Mouse (Mus musculus) spleen, adult 2 months (tissue): ENCODE data around the gene Myo1d. TPM values are rescaled to one million over a fixed set of nuclear protein-coding genes. Genes with fewer than 3 reads are reported as not detected.

Source experiments
- DNase-seq, 2 experiments: peaks; one replicate each; pipeline versions ENCODE4 v3.0.0 to v3.0.0-alpha.2; 2012 to 2021; ENCODE audit warnings: low spot score in 2 of 2, low read depth in 1 of 2
- H3K27ac ChIP-seq: fragments of 200-500 bp; 2 replicates; pipeline ENCODE4 v1.5.1; 2012; ENCODE audit warnings: low read length, inconsistent platforms; ENCODE audit not compliant: insufficient read depth
- H3K27me3 ChIP-seq: fragments of 200-500 bp; 2 replicates; pipeline ENCODE4 v1.6.1; 2012; ENCODE audit warnings: mild to moderate bottlenecking, moderate library complexity, low read length, inconsistent platforms; ENCODE audit not compliant: control insufficient read depth, insufficient read depth
- H3K36me3 ChIP-seq: fragments of 200-500 bp; 2 replicates; pipeline ENCODE4 v1.6.1; 2012; ENCODE audit warnings: mild to moderate bottlenecking, low read length, inconsistent platforms; ENCODE audit not compliant: control insufficient read depth, insufficient read depth
- H3K4me1 ChIP-seq: fragments of 200-500 bp; 2 replicates; pipeline ENCODE4 v1.6.1; 2011; ENCODE audit warnings: inconsistent platforms; ENCODE audit not compliant: control insufficient read depth, insufficient read depth, insufficient read length
- H3K4me3 ChIP-seq: fragments of 200-500 bp; 2 replicates; pipeline ENCODE4 v1.5.1; 2011; ENCODE audit warnings: mild to moderate bottlenecking, inconsistent platforms; ENCODE audit not compliant: insufficient read depth, insufficient read length; ENCODE audit errors: extremely low read depth
- CTCF ChIP-seq: fragments of 200-500 bp; IDR thresholded peaks from 2 replicates; pipeline ENCODE4 v1.5.1; 2011; ENCODE audit warnings: mild to moderate bottlenecking, inconsistent platforms; ENCODE audit not compliant: insufficient read depth, insufficient read length, insufficient replicate concordance; ENCODE audit errors: extremely low read depth
- POLR2A ChIP-seq: fragments of 200-500 bp; IDR thresholded peaks from 2 replicates; pipeline ENCODE4 v1.6.1; 2011; ENCODE audit warnings: low read depth, low read length, inconsistent platforms
- WGBS: fragments of 180-500 bp; shearing (Covaris S2); methylation state at CpG from one replicate; pipeline ENCODE4 v1.1.7; 2018; 5-methylcytosine and 5-hydroxymethylcytosine counted together
- polyA plus RNA-seq: library from polyadenylated mRNA; depleted of rRNA; stranded (reverse); fragments of >200 nt; gene quantifications from 2 replicates; pipeline ENCODE4 v1.2.3, GENCODE M21; 2012; rRNA removed

Gene Myo1d
- polyA plus RNA-seq, result 6.2 and 7.1 TPM in 2 replicates

DNA sequence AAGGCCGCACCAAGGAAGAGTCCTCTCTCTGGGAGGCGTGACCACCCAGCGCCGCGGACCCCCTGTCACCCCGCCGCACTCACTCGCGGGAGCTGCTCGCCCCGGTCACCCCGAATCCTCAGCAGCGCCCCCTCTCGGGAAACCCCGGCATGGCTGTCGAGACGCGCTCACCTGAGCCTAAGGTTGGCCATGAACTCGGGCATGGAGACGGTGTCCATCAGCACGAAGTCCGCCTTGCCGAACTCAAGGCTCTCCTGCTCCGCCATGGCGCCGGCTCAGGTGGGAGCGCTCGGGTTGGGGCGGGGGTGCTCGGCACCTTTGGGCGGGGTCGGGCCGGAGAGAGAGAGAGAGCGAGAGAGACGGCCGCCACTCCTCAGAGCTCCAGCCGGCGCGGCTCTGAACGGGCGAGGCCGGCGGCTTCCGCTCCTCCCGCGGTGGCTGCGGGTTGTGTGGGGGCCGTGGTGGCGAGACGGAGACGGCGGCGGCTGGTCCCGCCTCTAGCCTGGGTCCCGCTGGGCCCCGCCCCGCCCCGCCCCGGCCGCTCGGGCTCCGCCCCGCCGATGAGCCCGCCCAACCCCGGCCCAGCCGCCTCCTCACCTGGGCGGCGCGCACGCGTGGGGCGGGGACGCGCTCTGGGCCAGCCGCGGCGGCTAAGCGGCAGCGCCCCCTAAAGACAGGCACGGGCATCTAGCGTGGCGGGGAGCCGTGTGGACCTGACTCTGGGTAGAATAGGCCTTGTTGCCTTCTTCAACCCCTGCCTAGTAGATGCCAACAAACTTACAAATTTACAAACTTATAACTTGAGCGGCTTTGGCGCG is at the start of gene Myo1d:
Gene Myo1d, minus strand, starts transcription at position 499 of the 818 bp plus-strand sequence.
- WGBS, result under 1% methylated on average over 83 of the region's 87 CpGs
- DNase-seq, result peak; percentile 63 to 80
- Histone ChIP-seq H3K27me3 (peaks cover 4% of the 10 kb centered on the region; the same call in 1 of the 2 replicates), H3K4me3 (peak within 1 kb of the TSS; percentile 76), H3K27ac (peak within 1 kb of the TSS; percentile 62; the same call in 1 of the 2 replicates), H3K4me1 (peaks cover 9% of the 10 kb centered on the region), H3K36me3 (no peaks in the 10 kb centered on the region)
- TF ChIP-seq CTCF (peak; percentile 76), POLR2A (peak; percentile 23)

DNA sequence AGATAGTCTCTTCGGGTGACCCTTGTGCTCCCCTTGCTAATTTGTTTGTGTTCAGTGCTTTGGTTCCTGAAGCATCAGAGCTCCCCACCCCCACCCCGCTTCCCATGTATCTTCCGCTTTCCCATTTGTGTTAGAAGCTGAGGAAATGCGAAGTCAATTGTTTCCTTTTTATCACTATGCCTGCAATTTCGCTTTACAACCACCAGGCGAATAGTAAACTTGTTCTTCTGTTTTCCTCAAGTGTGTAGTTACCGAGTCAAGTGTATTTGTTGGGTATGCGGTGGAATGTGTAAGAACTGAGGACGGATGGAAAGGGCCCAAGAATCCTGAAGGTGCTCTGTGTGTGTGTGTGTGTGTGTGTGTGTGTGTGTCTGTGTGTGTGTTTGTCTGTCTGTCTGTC is 42.0 kb upstream of the Myo1d start:
- no peaks in the 10 kb centered on the region for H3K27me3 ChIP-seq
- H3K27ac ChIP-seq, result no peak overlapping the region
- no peak overlapping the region for H3K4me3 ChIP-seq
- WGBS, result 91% methylated on average over 9 of the region's 9 CpGs
- no peaks in the 10 kb centered on the region for H3K36me3 ChIP-seq
- no peak for TF ChIP-seq POLR2A
- TF ChIP-seq CTCF, result no peak
- H3K4me1 ChIP-seq, result no peaks in the 10 kb centered on the region
- DNase-seq, result no peak

DNA sequence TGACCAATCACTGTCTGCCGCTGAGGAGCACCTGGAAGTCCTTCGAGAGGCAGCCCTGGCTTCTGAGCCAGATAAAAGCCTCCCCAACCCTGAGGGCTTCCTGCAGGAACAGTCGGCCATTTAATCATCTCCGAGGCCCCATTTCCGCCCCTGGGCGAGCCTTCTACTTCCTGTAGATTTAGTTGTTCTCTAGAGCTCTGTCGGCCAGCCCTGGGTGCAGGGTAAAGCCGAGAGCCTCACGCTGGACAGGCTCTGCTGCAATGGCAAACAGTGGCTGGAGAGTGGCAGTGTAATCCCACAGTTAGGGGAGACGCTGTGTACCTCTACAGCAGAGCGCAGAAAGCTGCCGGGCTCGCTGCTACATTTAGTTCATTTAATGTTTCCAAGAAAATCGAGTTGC is 41.5 kb upstream of the Myo1d start:
- no peak for TF ChIP-seq CTCF
- TF ChIP-seq POLR2A, result no peak
- 67% methylated on average over 14 of the region's 14 CpGs for WGBS
- H3K36me3 ChIP-seq, result no peaks in the 10 kb centered on the region
- H3K4me3 ChIP-seq, result no peak overlapping the region
- H3K4me1 ChIP-seq, result no peaks in the 10 kb centered on the region
- H3K27me3 ChIP-seq, result no peaks in the 10 kb centered on the region
- DNase-seq, result no peak
- no peak overlapping the region for H3K27ac ChIP-seq

DNA sequence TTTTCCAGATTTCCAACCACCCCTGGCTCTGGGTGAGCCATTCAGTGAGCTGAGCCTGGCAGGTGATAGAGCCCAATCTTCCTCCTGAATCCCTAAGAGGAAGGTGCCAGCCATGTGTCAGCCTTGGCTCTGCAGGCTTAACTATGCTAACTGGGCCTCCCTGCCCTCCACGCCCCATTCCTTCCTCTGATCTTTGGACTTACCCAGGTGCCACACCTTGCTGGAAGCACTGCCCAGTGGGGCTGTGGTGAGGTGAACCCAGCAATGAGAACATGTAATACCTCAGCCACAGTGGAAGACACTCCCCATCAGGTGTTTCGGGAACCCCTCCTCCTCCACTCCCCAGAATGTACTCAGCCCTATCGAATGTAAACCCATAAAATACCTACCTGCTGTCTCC is 40.3 kb upstream of the Myo1d start:
- DNase-seq, result no peak
- Histone ChIP-seq H3K36me3 (no peaks in the 10 kb centered on the region), H3K27me3 (no peaks in the 10 kb centered on the region), H3K27ac (no peak overlapping the region), H3K4me3 (no peak overlapping the region), H3K4me1 (no peaks in the 10 kb centered on the region)
- WGBS, result 91% methylated on average over 3 of the region's 3 CpGs
- no peak for TF ChIP-seq POLR2A
- no peak for TF ChIP-seq CTCF

DNA sequence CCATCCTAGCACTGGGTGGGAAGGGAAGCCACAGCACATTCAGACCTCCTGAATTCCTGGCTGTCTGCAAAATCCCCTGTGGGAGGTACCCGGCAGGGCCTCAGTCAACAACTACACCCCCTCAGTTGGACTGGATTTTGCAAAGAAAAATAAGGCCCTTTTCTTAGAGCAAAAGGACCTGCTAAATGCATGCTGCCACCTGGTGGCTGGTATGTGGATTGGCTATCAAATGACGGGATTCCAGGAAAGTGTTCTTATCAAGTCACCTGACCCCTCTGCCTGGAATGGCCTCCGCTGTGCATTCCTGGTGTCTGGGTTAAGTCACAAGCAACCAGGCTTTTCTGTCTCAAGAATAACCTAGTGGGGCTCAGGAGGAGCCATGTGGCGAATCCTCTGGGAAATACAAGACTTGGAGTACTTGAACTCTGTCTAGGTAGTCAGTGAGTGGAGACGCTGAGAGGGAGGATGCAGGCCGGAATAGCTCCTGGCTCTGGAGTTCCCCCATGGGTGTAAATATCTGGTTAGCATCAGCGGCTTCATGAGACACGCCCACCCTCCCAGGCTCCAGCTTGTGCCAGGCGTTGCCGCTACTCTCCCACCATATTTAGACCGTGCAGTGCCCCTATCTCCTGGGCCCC is 38.4 kb upstream of the Myo1d start:
- H3K27me3 ChIP-seq, result no peaks in the 10 kb centered on the region
- no peaks in the 10 kb centered on the region for H3K36me3 ChIP-seq
- no peak overlapping the region for H3K4me3 ChIP-seq
- TF ChIP-seq CTCF, result peak; percentile 37; the same call in 1 of the 2 replicates
- TF ChIP-seq POLR2A, result no peak
- DNase-seq, result peak; percentile 22 to 23
- no peaks in the 10 kb centered on the region for H3K4me1 ChIP-seq
- WGBS, result 78% methylated on average over 11 of the region's 11 CpGs
- no peak overlapping the region for H3K27ac ChIP-seq

DNA sequence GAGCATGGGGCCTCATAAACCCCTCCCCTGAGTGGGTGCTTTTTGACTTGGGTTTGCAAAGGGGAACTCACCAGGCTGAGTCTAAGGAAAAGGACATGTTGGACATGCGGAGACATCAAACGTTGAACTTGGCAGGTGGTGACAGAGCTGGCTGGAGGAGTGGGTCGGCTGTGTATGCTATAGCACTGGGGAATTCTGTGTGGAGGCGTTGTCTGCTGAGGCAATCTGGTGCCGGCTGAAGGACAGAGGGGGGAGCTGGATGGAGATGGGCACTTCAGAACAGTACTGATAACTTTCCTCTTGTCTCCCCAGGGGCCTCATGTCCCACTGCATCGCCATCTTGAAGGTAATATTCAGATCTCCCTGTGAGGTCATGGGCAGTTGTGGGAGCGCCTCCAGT is 35.5 kb upstream of the Myo1d start:
- no peak for DNase-seq
- Histone ChIP-seq H3K36me3 (no peaks in the 10 kb centered on the region), H3K4me3 (no peak overlapping the region), H3K27me3 (peaks cover 1% of the 10 kb centered on the region; the same call in 1 of the 2 replicates), H3K27ac (no peak overlapping the region), H3K4me1 (no peaks in the 10 kb centered on the region)
- 90% methylated on average over 7 of the region's 7 CpGs for WGBS
- TF ChIP-seq CTCF (no peak), POLR2A (no peak)

DNA sequence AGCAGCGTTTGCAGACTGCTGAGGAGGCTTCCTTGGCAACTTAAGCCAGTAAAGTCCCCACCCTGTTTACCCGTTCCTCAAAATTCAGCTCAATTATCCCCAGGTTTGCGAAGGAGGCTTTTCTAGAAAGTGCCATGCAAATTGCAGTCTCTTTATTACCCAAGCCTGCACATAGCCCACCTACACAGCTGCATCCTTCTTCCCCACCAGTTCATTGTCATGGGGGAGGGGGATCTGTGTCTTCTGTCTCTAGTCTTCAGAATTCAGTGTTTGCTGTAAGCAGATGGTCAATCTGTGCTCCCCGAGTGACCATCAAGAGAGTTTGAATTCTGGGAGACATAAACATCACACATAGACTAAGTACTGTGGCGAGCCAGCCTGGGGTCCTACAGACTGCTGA is 31.3 kb upstream of the Myo1d start:
- 37% methylated on average over 5 of the region's 5 CpGs for WGBS
- no peak for DNase-seq
- no peak overlapping the region for H3K4me3 ChIP-seq

More for the DNA sequence above, 31.3 kb upstream of the Myo1d start:
- no peak overlapping the region for H3K27ac ChIP-seq
- no peaks in the 10 kb centered on the region for H3K36me3 ChIP-seq
- no peaks in the 10 kb centered on the region; the same call in 1 of the 2 replicates for H3K4me1 ChIP-seq
- TF ChIP-seq POLR2A (no peak), CTCF (no peak)
- peaks cover 4% of the 10 kb centered on the region; the same call in 1 of the 2 replicates for H3K27me3 ChIP-seq
